Mouse (Mus musculus) cerebellum, postnatal 10 days (tissue): ENCODE measurements around the gene Mast4.

ENCODE experiments used
- DNase-seq, 2 experiments: peaks; one replicate each; pipeline ENCODE4 v3.0.0; 2021; ENCODE audit warnings: mixed read lengths in 2 of 2

The Mast4 gene

GRCm38 (mm10) chr13:103238034-103238705 lies 96.1 kb downstream of the Mast4 start:
- DNase-seq, result no peak

DNA sequence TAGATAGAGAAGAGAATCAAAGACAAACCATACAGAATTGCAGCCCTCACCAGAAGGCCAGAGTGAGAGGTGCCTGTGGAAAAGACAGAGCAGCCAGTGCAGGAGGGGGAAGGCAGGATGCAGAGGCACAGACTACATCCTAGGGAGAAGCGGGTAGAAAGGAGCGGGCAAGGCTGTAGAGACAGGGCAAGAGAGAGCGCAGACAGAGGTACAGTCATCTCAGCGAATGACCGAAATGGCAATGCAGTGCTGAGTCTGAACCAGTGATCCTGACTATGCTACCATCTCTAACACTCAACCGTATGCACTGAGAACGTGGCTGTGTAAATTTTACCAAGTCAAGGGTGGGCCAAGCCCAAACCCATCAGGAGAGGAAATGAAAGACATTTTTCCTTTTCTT lies 102.1 kb downstream of the Mast4 start:
- DNase-seq, result no peak

DNA sequence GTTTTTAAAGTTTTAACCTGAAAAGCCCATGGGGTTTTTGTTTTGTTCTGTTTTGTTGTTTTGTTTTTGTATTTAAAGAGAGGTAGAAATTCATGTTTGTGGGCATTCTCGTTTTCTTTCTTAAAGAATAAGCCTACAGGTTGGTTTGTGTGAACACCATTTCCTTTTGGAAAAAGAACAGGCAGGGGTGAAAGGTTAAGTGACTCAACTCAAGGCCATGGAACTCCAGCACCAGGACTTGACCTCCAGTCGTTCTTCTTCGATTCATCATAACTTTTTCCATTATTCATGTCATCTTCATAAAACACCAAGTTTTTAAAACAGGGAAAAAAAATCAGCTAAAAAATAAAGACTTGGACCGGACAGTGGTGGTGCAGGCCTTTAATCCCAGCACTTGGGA lies 105.2 kb downstream of the Mast4 start:
- no peak for DNase-seq

DNA sequence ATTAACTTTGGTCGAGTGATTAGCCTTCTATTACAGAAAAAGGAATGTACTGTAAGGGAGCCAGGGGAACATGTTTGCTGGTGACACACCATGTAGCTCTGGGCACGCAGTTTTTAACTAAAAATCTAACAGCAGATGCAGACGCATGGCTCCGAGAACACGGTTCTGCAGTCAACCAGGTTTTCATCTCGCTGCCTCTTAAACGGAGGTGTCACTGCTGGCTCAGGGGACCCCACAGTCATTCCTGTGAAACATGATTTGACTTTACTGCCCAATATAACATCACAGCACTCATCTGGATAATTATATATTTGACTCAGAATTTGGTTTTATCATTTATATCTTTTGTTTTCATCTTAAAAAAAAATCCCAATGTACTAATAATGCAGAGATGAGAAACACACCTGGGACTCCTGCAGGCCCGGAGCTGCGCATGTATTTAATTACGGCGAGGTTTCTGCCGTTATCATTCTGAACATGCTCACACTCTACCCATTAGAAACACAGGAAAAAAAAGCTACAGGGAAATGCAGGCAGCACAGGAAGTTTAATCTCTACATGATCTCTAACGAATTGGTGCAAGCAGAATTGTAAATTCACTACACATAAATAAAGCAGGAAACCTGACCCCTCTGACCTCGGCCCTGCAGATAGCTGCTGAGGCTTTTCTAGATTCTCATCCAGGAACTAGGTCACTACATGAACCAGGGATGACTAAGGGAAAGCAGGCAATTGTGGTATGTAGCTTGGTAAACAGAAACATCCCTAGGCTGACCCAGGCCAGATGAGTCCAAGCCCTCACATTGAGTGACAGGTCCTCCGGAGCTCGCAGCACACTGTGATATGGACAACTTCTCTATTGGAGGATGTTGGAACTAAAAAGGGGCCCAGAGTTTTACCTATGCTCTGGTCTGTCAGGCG lies 108.1 kb downstream of the Mast4 start:
- DNase-seq, result no peak

DNA sequence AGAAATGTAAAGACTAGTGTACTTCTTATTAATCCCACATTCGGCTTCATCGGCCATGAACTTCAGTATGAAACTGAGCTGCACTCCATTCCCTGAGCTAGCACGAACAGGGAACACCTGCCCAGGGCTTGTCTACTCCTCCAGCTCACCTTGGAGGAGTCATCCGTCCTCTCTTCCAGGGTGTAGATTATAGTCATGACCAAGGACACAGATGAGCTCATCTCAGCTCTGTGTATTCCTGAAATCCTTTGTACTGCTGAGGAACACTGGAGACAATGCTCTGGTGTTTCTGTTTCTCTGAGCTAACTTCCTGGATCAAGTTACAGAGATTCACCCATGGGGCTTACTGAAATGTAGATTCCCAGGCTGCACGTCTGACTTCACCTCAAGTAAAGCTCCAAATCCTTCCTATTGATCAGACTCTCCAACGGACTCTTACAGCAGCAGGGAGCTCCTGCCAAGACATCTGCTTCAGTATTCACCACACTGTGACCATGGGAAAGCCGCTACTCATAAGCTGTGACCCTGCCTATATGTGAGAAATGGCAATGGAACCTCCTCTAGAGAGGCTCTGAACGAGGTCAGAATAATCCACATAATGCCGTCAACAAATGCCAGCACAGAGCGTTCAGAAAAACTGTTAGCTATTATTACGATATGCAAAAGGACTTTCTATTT lies 108.9 kb downstream of the Mast4 start:
- no peak for DNase-seq

DNA sequence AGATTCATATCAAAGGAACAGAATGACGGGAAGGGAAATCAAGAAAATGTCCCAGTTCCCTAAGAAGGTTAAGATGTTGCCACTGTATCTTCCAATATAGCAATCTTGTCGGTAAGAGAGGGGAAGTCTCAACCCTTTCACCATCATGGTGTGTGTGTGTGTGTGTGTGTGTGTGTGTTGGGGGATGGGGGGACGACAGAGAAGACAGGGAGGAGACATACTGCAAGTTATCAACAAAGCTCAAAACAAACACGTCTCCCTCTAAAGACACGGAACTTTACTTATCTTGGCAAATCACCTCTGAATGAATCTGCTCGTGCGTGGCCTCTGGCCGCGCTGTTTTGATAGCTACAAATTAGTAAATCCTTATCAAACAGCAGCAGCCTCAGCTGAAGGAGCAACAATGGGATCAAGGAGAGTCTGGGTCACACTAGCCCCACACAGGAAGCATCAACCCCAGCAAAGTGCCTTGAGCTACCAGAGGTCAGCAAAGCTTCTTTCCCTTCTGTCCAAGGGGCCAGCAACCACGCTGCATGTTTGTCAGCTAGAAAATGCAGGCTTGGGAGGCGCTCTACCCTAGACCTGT lies 113.7 kb downstream of the Mast4 start:
- DNase-seq, result no peak

DNA sequence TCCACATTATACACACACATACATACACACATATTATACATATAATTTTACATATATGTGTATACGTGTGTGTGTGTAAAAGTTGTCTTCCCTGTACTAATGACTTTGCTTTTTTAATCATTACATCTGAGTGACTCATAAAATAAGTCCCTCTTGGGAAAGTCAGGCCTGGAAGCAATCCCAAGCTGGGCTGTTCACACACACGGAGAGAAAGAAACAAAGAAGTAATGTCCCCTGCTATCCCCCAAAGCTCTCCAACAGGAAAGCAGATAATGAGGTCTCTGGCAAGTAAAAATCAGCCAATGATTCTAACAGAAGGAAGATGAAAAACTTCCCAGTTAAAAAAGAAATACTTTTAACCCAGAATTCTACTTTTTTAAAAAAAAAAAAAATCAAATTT lies 114.3 kb downstream of the Mast4 start:
- no peak for DNase-seq

GRCm38 (mm10) chr13:103217486-103217885 lies 116.8 kb downstream of the Mast4 start:
- DNase-seq, result no peak

DNA sequence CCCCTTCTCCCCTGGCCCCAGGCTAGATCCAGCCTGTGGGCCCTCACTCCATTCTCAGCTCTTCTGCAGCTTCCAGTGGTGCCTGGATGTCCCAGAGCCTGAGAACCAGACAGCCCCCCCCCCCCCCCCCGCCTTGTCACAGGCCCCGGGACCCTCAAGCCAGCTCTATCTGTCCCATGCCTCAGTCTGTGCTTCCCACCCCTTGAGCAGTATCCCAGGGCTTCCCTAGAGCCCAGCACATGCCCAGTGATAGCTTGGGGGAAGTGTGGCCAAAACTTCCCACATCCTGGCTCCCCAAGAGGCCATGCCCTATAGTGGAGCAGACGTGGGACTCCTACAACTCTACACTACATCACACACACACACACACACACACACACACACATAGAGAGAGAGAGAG lies 119.8 kb downstream of the Mast4 start:
- no peak for DNase-seq

GRCm38 (mm10) chr13:103211953-103212352 lies 122.3 kb downstream of the Mast4 start:
- DNase-seq, result no peak

- DNase-seq, result peak in 1 of 2 experiments; percentile 14
Observed at GRCm38 (mm10) chr13:103211501-103211941, 122.8 kb downstream of the Mast4 start.

GRCm38 (mm10) chr13:103210746-103211145 lies 123.6 kb downstream of the Mast4 start:
- DNase-seq, result no peak

DNA sequence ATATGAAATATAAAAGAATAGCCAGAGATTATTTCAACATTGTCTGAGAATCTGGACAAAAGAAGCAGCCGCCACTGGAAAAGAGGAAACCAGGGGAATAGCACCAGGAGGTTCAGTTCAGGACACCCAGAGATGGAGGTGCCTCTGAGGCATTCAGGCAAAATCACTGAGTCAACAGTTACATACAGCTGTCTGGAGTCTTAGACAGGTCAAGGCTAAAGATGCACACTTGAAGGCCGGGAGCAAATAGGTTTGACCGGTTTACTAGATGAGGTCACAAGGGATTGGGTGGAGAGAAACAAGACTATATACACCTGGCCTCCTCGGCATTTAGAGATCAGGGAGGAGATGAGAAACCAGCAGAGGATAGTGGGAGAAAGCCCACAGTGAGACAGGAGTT lies 127.1 kb downstream of the Mast4 start:
- no peak for DNase-seq

DNA sequence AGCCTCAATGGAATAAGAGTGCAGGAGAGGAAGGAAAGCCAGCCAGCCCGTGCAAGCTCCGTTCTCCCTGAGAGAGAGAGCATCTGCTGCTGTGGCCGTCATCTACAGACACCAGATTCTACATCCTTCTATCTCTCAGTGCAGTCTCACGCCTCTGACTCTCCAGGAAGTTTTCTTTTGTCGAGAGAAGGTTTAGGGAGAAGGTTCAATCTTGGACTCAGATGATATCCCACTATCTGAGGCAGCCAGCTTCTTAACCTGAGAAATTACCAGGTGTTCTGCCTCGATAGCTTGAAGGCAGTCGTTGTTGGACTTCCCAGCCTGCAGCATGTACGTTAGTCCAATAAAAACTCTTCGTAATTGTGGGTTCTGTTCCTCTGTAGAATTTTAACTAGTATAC lies 127.7 kb downstream of the Mast4 start:
- no peak for DNase-seq

DNA sequence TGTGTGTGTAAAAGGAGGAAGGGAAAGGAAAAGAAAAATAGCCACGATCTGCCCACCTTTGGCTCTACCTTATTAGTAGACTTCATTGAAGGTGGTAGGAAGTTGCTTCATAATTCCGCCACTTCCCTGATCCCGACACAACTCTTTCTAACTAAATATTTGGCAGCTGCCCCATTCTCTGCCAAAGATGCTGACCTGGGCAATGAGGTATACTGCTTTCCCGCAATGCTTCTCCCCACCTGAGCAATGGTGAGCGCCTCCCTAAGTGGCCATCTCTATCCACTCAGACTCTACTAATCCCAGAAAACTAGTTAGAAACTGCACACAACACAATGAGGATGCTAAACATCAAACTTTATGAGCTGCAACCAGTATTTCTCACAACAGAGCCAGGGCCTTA lies 129.1 kb downstream of the Mast4 start:
- DNase-seq, result no peak

- no peak for DNase-seq
Observed at GRCm38 (mm10) chr13:103203376-103203895, 130.9 kb downstream of the Mast4 start.

- peak; percentile 52 to 56 for DNase-seq
Observed at GRCm38 (mm10) chr13:103201016-103201760, 133.1 kb downstream of the Mast4 start.

GRCm38 (mm10) chr13:103199823-103200660 lies 134.3 kb downstream of the Mast4 start:
- no peak for DNase-seq

- no peak for DNase-seq
Observed at GRCm38 (mm10) chr13:103198210-103198940, 135.9 kb downstream of the Mast4 start.

DNA sequence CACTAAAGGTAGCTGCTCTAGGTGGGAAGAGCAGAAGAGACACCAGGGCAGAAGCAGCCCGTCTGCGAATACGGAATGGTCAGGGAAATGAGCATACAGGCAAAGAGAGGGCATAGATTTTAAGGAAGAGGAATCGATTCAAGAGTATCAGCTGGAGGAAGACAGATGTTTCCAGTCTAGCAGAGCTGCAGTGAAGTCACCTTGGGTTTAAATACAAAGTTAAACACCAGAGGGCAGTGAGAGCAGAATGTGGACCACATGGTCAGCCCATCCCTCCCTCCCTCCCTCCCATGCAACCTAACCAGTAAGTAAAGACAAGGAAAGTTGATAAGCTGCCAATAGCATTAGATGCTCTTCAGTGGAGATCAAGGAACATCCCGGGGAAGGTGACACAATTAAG lies 138.0 kb downstream of the Mast4 start:
- DNase-seq, result no peak
